Mouse (Mus musculus) thymus, postnatal 0 days (tissue): Measurements from ENCODE around the gene Il16. TPM values are rescaled to one million over a fixed set of nuclear protein-coding genes. Genes with fewer than 3 reads are reported as not detected.
A peak's percentile ranks its signal among the peaks of the same experiment; 100 is the strongest.

Experiments used
- DNase-seq: peaks from one replicate; pipeline ENCODE4 v3.0.0-alpha.2; 2015; ENCODE audit warnings: low spot score
- polyA plus RNA-seq: library from polyadenylated mRNA; unstranded; fragments of >200 nt; fragmentation: Nextera tagmentation; extraction: Ambion mirVana; gene quantifications from 2 replicates; pipeline ENCODE4 v1.2.1, GENCODE M21; 2015

Gene Il16
- polyA plus RNA-seq, 1 experiment from 2014 or later = 157 TPM

GRCm38 (mm10) chr7:83615815-83616214, 129.7 kb downstream of the Il16 start:
- DNase-seq = no peak

GRCm38 (mm10) chr7:83615272-83615671, 130.3 kb downstream of the Il16 start:
- no peak for DNase-seq

GRCm38 (mm10) chr7:83611886-83612285, 133.6 kb downstream of the Il16 start:
- no peak for DNase-seq

GRCm38 (mm10) chr7:83609891-83610290, 135.6 kb downstream of the Il16 start:
- peak; percentile 43 for DNase-seq

GRCm38 (mm10) chr7:83606796-83607195, 138.7 kb downstream of the Il16 start:
- no peak for DNase-seq

GRCm38 (mm10) chr7:83604180-83604944, 141.2 kb downstream of the Il16 start:
- DNase-seq = no peak

- peak; percentile 58 for DNase-seq
These were observed 145.6 kb downstream of the Il16 start for GRCm38 (mm10) chr7:83599913-83600286.

- DNase-seq = no peak
These were observed 146.3 kb downstream of the Il16 start for GRCm38 (mm10) chr7:83598997-83599912.

- no peak for DNase-seq
These were observed 148.5 kb downstream of the Il16 start for GRCm38 (mm10) chr7:83597063-83597462.

- DNase-seq = no peak
These were observed 151.5 kb downstream of the Il16 start for GRCm38 (mm10) chr7:83594056-83594455.

Other genes starting within 250 kb of the Il16 start
- gene Tmc3, start 160.8 kb downstream of the Il16 start, polyA plus RNA-seq = 1.8 and 2.0 TPM in 2 replicates
- 47.3 and 47.4 TPM in 2 replicates for gene Stard5, start 113.8 kb downstream of the Il16 start, polyA plus RNA-seq
- gene Cfap161, start 49.2 kb upstream of the Il16 start, polyA plus RNA-seq = 0.40 and 0.44 TPM in 2 replicates
- 4.5 and 5.6 TPM in 2 replicates for gene Tlnrd1, start 138.6 kb upstream of the Il16 start, polyA plus RNA-seq
- gene Mesd, start 138.7 kb upstream of the Il16 start, polyA plus RNA-seq = 67.5 and 72.9 TPM in 2 replicates